Mouse (Mus musculus) liver, embryonic 11.5 days (tissue): ENCODE results near the gene Fbxo30. TPM values are rescaled to one million over a fixed set of nuclear protein-coding genes. Genes with fewer than 3 reads are reported as not detected.
"Not testable (repeated sequence)": the region's sequence is repeated elsewhere in the genome, so short reads cannot be mapped to it uniquely, and the experiment has no call there.

ENCODE experiments used
- ATAC-seq: fragments of 200-750 bp; cut with Nextera tagmentation; replicated peaks from 2 replicates; pipeline ENCODE4 v1.8.0; 2017; ENCODE audit warnings: moderate number of reproducible peaks, mild to moderate bottlenecking, moderate TSS enrichment, moderate library complexity; ENCODE audit not compliant: low FRiP score
- DNase-seq: peaks from one replicate; pipeline ENCODE4 v3.0.0-alpha.2; 2017; ENCODE audit warnings: low spot score
- H3K27ac ChIP-seq: fragments of 300-500 bp; sonication (generic); 2 replicates; pipeline ENCODE4 v1.5.1; 2014; ENCODE audit warnings: mild to moderate bottlenecking, low read depth, low read length, control low read depth
- H3K27me3 ChIP-seq: fragments of 300-500 bp; sonication (generic); replicated peaks from 2 replicates; pipeline ENCODE4 v1.6.1; 2014; ENCODE audit warnings: low read length, mixed read lengths; ENCODE audit not compliant: control insufficient read depth, insufficient read depth
- H3K36me3 ChIP-seq: fragments of 300-500 bp; sonication (generic); 2 replicates; pipeline ENCODE4 v1.6.1; 2014; ENCODE audit warnings: mild to moderate bottlenecking, low read length, moderate library complexity, mixed read lengths; ENCODE audit not compliant: control insufficient read depth, insufficient read depth
- H3K4me1 ChIP-seq: fragments of 300-500 bp; sonication (generic); replicated peaks from 2 replicates; pipeline ENCODE4 v1.6.1; 2014; ENCODE audit warnings: low read length, mixed read lengths; ENCODE audit not compliant: control insufficient read depth, insufficient read depth
- H3K4me2 ChIP-seq: fragments of 300-500 bp; sonication (generic); 2 replicates; pipeline ENCODE4 v1.6.1; 2014; ENCODE audit warnings: mild to moderate bottlenecking, control low read depth, moderate library complexity
- H3K4me3 ChIP-seq: fragments of 300-500 bp; sonication (generic); 2 replicates; pipeline ENCODE4 v1.5.1; 2014; ENCODE audit warnings: low read depth, low read length, control low read depth
- H3K9ac ChIP-seq: fragments of 300-500 bp; sonication (generic); 2 replicates; pipeline ENCODE4 v1.6.1; 2014; ENCODE audit warnings: low read depth, low read length, control low read depth
- H3K9me3 ChIP-seq: fragments of 300-500 bp; sonication (generic); 2 replicates; pipeline ENCODE4 v1.6.1; 2016; ENCODE audit warnings: low read length, inconsistent platforms, mixed read lengths; ENCODE audit not compliant: control insufficient read depth
- WGBS: fragments of 180-500 bp; shearing (Covaris S2); extraction: QIAGEN DNeasy Blood & Tissue Kit; methylation state at CpG from one replicate; pipeline ENCODE4 v1.1.7; 2014; 5-methylcytosine and 5-hydroxymethylcytosine counted together
- polyA plus RNA-seq: library from polyadenylated mRNA; unstranded; fragments of >200 nt; fragmentation: Nextera tagmentation; extraction: Ambion mirVana; gene quantifications from 2 replicates; pipeline ENCODE4 v1.2.1, GENCODE M21; 2014

The Fbxo30 gene
- polyA plus RNA-seq, result 28.7 and 31.1 TPM in 2 replicates

DNA sequence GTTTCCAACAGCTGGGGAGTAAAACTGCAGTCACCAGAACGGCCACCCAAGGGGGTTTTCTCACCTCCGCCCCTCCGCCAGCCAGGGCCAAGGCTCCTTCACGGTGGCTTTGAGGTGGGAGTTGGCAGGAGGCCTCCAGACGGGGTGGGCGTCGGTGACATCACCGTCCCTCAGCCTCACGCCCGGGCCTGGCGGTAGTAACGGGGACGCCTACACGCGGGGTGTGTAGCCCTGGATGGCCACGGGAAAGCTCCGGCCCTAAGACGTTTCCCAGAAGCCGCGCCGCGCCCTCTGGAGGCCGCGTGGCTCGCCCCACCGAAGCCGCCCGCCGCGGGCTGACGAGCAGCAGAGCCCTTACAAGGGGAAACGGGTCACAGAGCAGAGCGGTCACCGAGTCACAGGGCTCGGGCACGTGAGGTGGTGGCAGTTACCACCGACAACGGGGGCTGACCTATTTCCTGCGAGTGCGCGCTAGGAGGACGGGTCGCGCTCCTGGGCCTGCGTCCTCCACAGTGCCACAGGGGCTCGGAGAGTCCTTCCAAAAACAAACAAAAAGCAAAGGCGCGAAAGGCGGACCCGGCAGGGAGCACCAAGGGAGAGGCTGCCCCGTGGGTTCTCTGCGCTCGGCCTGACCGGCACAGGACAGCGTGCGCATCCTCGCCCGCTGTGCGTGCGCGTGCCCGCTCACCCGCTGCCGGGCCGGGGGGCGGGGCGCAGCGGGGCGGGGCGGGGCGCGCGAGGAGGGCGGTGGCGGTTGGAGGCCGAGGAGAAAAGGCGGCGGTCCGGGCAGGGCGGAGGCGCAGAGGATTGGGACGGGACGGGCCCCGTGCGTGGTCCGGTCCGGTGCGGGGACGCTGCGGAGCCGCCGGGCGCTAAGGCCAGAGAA, at the start of gene Fbxo30:
TSS of gene Fbxo30 (plus strand) at position 753 of the 886 bp plus-strand sequence.
- DNase-seq (peak; percentile 92), ATAC-seq (peak; percentile 92)
- peak within 1 kb of the TSS; percentile 95 for H3K4me2 ChIP-seq
- under 1% methylated on average over 79 of the region's 93 CpGs for WGBS
- H3K4me1 ChIP-seq, result peaks cover 3% of the 10 kb centered on the region; the same call in 1 of the 2 replicates
- no peaks in the 10 kb centered on the region for H3K9me3 ChIP-seq
- H3K36me3 ChIP-seq, result no peaks in the 10 kb centered on the region
- peak within 1 kb of the TSS; percentile 98 for H3K9ac ChIP-seq
- H3K4me3 ChIP-seq, result peak within 1 kb of the TSS; percentile 96
- H3K27ac ChIP-seq, result peak within 1 kb of the TSS; percentile 96
- H3K27me3 ChIP-seq, result no peaks in the 10 kb centered on the region

DNA sequence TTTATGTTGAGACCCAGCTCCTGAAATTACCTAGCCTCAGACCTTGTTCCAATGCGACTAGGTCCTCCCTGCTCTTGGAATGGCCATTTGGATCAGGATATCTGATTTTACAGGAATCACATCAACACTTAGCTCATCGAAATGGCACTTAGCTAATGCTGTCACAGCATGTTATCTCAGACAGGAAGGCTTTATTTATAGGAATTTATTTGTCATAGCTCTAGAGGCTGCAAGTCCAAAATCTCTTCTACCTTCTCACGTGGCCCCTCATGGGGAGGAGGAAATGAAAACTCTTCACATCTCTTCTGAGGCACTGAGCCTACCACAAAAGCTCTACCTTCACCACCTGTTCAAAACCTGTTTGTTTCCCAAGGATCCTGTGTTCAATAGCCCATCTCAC, 47.9 kb upstream of the Fbxo30 start:
- WGBS, result 57% methylated on average over 3 of the region's 3 CpGs
- Histone ChIP-seq H3K9me3 (no peaks in the 10 kb centered on the region), H3K4me1 (no peaks in the 10 kb centered on the region), H3K4me2 (no peak overlapping the region), H3K36me3 (no peaks in the 10 kb centered on the region), H3K4me3 (no peak overlapping the region), H3K27me3 (no peaks in the 10 kb centered on the region), H3K9ac (no peak overlapping the region), H3K27ac (no peak overlapping the region)
- DNase-seq, result no peak
- no peak for ATAC-seq

DNA sequence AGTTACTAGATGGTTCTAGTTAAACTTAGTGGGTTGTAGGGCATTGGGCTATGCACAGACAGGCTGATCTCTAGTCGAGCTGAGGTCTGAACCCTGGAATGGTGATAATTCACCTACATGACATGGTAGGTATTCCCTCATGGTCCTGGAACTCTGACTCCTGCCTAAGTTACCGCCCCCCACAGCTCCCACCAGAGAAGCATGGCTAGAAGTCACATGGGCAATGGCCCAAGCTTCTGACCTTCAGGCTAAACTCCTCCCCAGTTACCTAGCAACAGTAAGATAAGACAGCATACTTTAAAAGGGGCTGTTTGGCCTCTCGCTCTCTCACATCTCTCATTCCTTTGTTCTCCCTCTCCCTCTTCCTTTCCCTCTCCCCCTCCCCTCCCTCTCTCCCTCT, 38.1 kb upstream of the Fbxo30 start:
- WGBS, result 51% methylated on average over 3 of the region's 3 CpGs
- not testable (repeated sequence) for ATAC-seq, H3K4me1 ChIP-seq, H3K27me3 ChIP-seq, H3K9me3 ChIP-seq, H3K36me3 ChIP-seq, H3K4me3 ChIP-seq, DNase-seq, H3K4me2 ChIP-seq, H3K27ac ChIP-seq, H3K9ac ChIP-seq

DNA sequence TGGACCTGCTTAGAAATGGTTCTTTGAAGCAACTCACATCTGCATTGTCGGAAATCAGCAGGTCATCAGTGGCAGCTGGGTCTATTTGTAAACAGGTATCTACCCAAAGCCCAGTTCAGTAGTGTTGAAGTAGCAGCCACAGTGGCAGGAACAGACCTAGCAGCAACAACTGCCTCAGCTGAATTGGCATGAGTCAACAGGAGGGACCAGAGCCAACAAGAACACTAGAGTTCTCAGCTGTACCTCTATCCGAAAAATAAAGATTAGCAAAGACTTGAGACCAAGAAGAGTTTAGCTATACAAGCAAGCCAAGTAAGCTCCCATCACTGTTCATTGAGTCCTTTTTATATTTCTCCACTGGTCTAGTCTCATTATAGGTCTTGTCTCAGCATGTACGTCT, 32.9 kb upstream of the Fbxo30 start:
- Histone ChIP-seq H3K9me3 (no peaks in the 10 kb centered on the region), H3K27ac (no peak overlapping the region), H3K4me3 (no peak overlapping the region), H3K9ac (no peak overlapping the region), H3K4me1 (no peaks in the 10 kb centered on the region), H3K4me2 (no peak overlapping the region), H3K36me3 (no peaks in the 10 kb centered on the region), H3K27me3 (no peaks in the 10 kb centered on the region)
- DNase-seq (no peak), ATAC-seq (no peak)
- 71% methylated on average over 3 of the region's 3 CpGs for WGBS

DNA sequence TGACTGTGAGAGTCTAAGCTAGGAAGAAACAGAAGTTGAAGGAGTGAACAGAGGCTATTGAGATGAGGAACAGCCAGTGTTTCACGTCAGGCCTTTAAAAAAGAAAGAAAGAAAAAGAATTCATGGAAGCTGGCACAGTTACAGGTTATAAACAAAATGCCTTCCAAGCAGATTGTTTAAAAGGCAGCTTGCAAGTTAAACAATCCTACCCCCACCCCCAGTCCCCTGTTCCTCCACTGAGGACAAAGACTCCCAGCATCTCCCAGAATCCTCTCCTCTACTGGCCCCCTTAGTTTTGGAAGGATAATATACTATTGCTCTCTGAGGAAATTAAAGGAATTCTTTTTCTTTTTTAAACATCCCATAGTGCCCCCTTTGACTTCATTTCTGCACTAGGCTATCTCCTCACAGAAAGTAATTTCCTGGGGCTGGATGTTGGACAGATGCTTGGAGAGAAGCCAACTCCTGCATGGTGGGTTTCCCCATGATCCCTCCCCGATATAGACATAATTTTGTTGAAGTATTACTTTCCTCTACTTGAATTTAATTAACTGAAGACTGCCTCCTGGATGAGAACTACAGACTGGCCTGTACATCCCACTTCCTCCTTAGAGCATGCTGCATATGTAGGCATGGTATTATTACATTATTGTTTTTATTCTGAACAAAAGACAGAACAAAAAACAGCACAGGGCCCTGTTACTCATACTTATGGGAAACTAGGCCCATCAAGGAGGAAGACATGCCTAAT, 30.7 kb upstream of the Fbxo30 start:
- Histone ChIP-seq H3K4me2 (no peak overlapping the region), H3K27ac (no peak overlapping the region), H3K4me1 (no peaks in the 10 kb centered on the region), H3K9me3 (no peaks in the 10 kb centered on the region), H3K9ac (no peak overlapping the region), H3K36me3 (no peaks in the 10 kb centered on the region), H3K4me3 (no peak overlapping the region), H3K27me3 (no peaks in the 10 kb centered on the region)
- no peak for DNase-seq
- 68% methylated on average over 2 of the region's 2 CpGs for whole genome bisulfite sequencing
- no peak for ATAC-seq

- not testable (repeated sequence) for H3K4me1 ChIP-seq, ATAC-seq, H3K36me3 ChIP-seq, H3K9me3 ChIP-seq, H3K4me2 ChIP-seq, H3K4me3 ChIP-seq, H3K27ac ChIP-seq, H3K9ac ChIP-seq, DNase-seq, H3K27me3 ChIP-seq
- WGBS, result 82% methylated on average over 4 of the region's 4 CpGs
Measured at GRCm38 (mm10) chr10:11253581-11253980, 27.5 kb upstream of the Fbxo30 start.

- Histone ChIP-seq H3K4me1 (no peaks in the 10 kb centered on the region), H3K4me2 (no peak overlapping the region), H3K4me3 (no peak overlapping the region), H3K27ac (no peak overlapping the region), H3K36me3 (no peaks in the 10 kb centered on the region), H3K27me3 (no peaks in the 10 kb centered on the region), H3K9ac (no peak overlapping the region), H3K9me3 (no peaks in the 10 kb centered on the region)
- ATAC-seq (no peak), DNase-seq (no peak)
Measured at GRCm38 (mm10) chr10:11260119-11260518, 21.0 kb upstream of the Fbxo30 start.

- DNase-seq, ATAC-seq, H3K36me3 ChIP-seq, H3K9ac ChIP-seq, H3K4me1 ChIP-seq, H3K27ac ChIP-seq, H3K4me3 ChIP-seq, H3K4me2 ChIP-seq, H3K27me3 ChIP-seq, H3K9me3 ChIP-seq: not testable (repeated sequence)
- 74% methylated on average over 2 of the region's 2 CpGs for WGBS
Measured at GRCm38 (mm10) chr10:11262292-11262691, 18.8 kb upstream of the Fbxo30 start.
